Mouse (Mus musculus): ENCODE measurements around the gene Pmel.
"Not testable (repeated sequence)": the region's sequence is repeated elsewhere in the genome, so short reads cannot be mapped to it uniquely, and the experiment has no call there.

Gene Pmel

DNA sequence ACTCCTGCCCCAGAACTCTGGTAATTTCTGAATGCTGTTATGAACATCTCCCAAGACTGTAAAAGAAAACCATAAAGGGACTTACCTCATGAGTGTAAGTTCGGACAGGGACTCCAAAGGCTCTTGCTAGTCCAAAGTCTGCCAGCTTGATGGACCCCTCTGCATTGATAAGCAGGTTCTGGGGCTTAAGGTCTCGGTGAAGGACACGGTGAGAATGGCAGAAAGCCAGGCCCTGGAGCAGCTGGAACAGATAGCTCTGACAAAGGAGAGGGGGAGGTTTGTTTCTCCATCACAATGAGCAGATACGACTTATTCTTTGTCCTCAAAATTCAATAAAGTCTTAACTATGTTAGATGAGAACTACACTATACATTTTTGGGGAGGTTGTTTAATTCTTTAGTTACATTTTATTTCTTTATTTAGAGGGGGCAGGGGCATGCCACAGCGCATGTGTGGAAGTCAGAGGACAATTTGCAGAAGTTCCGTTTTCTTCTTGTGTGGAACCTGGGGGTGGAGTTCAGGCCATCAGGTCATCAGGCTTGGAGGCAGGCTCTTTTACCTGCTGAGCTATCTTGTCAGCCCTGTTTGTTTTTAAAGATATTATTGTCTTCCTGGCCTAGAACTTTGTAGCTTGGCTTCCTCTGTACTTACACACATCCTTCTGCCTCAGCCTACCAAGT, 1.5 kb upstream of the Pmel start:
- DNase-seq (ENCODE audit: low spot score in 2 of 2), result no peak

DNA sequence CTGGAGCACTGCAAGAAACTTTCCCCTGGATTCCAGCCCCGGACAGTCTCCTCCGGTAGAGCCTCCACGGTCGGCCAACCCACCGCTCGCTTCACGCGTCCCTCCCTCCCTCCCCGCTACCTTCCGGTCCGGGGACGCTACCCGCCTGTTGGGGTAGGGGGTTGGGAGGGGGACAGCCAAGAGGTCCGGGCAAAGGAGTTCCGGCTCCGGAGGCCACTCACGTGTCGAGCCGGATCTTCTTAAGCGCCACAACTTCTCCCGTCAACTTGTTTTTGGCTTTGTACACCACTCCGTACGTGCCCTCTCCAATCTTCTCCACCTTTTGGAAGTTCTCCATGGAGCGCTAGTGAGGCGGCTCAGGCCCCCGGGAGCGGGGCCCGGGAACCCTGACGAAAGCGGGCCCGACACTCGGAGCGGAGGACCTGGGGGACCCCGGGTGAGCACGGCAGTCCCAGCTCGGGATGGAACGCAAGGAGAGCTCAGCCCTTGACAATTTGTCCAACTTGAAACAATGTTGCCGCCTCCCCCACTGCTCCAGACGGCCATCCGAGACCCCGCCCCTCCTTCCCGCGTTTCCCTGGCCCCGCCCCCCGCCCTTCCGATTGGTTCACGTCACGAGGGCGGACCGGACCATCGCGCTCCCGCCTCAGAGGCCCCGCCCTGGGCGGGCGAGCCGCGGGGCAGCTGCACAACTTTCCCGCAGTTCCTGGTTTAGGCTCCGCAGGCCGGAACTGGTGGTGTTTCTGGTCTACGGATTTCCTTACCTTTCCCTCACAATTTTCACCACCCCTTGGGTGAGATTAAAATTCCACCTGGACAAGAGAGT, 709 bp downstream of the Pmel start, which contains the start of gene Cdk2:
TSS of gene Cdk2 (minus strand) at position 541 of the 826 bp plus-strand sequence.
- peak; percentile 64 to 67 for DNase-seq (ENCODE audit: low spot score in 2 of 2)

DNA sequence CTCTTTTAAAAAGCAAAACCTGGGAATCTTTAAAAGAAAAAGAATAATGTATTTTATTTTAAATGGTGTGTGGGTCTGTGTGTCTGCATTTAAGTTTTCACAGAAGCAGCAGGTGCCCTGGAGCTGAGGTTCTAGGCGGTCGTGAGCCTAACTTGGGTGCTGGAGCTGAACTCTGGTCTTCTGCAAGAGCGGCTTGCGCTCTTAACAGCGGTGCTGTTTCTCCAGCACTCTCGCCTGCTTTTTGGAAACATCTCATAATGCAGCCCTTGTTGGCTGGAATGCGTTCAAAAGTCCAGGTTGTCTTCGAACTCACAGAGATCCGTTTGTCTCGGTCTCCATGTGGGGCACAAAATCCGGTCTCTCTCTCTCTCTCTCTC, 1.3 kb downstream of the Pmel start:
- DNase-seq (ENCODE audit: low spot score in 2 of 2), result no peak

DNA sequence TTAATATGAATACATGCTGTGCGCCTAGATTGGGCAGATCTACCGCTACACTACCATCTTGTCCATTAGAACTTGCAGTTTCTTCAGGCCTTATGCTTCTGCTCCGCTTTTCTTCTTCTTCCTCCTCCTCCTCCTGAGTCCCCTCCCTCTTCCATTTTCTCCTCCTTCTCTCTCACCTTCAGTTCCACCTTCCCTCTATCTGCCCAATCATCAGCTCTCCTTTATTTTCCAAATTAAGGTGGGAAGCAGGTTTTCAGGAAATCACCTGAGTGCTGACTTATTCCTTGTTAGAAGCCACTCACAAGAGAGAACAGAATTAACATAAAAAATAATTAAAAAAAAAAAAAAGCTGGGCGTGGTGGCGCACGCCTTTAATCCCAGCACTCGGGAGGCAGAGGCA, 7.3 kb downstream of the Pmel start:
- not testable (repeated sequence) for DNase-seq (ENCODE audit: low spot score in 2 of 2)

DNA sequence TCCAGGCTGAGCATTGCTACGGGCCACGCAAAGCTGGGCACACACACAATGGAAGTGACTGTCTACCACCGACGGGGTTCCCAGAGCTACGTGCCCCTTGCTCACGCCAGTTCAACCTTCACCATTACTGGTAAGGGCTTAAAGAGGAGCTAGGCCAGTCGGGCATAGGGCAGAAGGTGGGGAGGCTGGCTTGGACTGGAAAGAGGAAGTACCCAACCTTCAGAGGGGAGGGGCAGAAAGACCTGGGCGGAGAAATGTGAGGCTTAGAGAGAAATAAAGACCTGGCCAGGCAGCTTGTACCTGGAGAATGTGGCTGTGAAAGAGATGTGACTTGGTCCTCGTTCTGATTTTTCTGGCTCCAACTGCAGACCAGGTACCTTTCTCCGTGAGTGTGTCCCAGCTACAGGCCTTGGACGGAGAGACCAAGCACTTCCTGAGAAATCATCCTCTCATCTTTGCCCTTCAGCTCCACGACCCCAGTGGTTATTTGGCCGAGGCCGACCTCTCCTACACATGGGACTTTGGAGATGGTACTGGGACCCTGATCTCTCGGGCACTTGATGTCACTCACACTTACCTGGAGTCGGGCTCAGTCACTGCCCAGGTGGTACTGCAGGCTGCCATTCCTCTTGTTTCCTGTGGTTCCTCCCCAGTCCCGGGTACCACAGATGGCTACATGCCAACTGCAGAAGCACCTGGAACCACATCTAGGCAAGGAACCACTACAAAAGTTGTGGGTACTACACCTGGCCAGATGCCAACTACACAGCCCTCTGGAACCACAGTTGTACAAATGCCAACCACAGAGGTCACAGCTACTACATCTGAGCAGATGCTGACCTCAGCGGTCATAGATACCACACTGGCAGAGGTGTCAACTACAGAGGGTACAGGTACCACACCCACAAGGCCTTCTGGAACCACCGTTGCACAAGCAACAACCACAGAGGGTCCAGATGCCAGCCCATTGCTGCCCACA, 11.9 kb downstream of the Pmel start:
- DNase-seq (ENCODE audit: low spot score in 2 of 2), result no peak

DNA sequence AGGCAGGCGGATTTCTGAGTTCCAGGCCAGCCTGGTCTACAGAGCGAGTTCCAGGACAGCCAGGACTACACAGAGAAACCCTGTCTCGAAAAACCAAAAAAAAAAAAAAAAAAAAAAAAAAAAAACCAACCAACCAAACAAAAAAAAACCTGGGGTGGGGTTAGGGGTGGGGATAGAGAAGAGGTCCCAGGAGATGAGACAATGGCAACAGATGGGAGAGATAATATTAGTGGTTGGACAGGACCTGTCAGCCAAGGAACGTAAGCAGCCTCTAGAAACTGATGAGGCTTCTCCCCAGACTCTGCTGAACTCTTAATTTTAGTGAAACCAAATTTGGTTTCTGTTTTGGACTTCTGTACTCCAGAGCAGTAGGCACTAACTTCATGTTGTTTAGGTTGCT, 21.5 kb downstream of the Pmel start:
- DNase-seq (ENCODE audit: low spot score in 2 of 2), result not testable (repeated sequence)

DNA sequence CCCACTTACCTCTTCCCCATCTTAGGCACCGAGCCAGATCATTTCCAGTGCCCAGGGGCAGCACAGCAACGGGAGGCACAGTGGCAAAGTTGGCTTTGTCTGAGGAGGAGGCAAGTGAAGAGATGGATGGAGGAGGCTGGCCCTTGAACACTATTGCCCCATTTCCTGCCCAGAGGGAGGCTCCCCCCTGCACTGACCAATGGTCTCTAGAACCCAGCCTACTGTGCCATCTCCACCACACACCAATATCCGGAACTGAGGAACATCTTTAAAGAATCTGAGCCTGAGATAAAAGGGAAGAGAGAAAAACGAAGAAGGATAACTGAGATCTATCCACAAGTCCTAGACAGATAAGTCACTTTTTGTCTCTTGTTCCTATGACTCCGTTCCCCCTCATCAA, 24.1 kb downstream of the Pmel start:
- no peak for DNase-seq (ENCODE audit: low spot score in 2 of 2)

DNA sequence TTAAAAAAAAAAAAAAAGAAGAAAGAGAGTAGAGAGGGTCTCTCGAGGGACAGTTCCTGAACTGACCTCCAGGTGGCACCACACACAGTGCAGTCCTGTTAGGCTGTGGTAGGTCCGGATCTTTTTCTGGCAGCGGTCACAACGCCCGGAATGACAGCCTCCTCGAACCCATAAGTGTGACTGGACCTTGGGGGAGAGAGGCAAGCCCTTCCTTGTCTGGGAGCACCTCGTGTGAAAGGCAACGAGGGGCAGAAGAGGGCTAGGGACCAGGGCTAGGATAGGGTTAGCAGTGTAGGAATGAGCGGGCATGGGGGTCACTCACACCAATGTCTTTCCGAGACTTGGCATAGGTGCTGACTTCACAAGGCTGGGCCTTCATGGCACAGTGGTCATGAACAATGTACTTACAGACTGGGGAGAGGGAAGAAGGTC, 27.0 kb downstream of the Pmel start:
- DNase-seq (ENCODE audit: low spot score in 2 of 2), result peak in 1 of 2 experiments; percentile 22

DNA sequence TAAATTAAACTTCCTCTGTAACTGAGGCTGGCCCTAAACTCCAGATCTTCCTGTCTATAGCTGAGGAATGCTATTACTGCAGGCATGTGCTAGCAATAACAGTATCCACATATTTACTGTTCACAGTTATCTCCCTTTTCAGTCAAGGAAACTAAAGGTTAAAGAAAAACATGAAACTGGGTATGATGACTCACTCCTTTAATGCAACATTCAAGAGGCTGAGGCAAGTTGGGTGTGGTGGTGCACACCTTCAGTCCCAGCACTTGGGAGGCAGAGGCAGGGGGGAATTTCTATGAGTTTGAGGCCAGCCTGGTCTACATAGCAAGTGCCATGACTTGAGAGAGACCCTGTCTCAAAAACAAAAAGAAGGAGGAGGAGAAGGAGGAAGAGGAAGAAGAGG, 28.0 kb downstream of the Pmel start:
- DNase-seq (ENCODE audit: low spot score in 2 of 2), result no peak

DNA sequence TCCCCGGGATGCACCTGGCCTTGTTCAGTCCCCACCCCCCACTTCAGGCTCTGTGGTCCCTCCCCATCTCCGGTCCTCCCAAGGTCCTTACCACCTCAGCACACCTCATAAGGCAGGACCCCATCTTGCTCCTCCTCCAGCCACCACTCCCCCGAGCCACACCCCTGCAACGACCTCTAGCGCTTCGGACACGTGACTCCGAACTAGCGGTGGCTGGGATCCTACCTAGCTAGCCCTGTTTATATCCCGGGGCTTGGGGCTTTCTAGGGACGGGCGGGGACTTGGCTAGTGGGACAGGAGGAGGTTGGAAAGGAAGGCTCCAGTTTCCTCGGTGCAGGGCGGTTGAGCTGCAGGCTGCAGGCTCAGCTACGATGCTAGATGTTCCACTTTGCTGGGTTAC, 33.4 kb downstream of the Pmel start:
- DNase-seq (ENCODE audit: low spot score in 2 of 2), result no peak

DNA sequence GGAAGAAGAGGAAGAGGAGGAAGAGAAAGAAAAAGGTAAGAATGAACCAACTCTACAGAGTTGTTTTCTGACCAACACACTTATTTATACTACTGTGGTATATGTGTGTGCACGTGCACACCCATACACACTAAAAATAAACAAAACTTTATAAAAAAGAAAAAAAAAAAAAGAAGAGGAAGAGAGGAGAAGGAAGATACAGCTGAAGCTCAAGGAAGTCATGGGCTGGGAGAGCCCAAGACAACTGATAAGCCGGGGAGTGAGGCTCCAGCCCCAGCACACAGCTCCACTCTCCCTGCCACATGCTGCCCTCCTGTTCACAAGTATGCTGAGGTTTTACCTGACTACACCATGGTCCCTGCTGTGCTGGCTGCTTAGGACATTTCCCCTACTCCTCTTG, 36.3 kb downstream of the Pmel start:
- DNase-seq (ENCODE audit: low spot score in 2 of 2), result no peak

DNA sequence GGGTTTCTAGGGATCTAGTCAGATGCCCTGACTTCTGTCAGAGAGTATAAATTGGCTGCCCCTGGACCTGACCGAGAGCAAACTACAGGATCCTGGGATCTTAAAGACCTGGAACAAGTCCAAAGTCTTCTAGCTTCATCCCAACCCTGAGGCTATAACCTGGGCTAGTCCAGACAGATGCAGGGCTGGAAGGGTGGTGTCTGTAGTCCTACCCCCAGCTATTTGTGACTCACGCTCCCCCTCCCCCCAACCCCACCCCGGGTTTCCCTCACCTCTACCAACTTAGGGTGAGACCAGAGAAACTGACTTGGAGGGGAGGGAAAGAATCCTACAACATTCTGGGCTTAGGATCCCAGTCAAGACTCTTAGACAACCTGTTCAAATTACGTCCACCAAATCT, 38.6 kb downstream of the Pmel start:
- no peak for DNase-seq (ENCODE audit: low spot score in 2 of 2)

DNA sequence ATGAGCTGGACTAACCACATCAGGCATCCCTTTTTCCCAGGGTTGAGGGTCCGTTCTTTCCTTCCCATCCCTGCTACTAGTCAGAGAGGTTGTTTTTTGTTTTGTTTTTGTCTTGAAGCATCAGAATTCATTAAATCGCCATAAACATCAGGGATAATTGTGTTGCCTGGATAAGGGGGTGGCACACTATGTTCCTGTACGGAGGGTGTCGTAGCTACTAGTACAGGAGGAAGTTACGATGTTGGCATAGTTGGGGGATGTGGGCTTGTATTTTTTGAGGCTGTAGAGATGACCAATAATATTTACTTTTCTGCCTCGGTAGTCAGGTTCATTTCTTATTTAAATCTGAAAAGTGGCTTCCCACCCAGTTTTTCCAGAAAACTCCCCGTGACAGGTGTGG, 39.2 kb downstream of the Pmel start:
- no peak for DNase-seq (ENCODE audit: low spot score in 2 of 2)

DNA sequence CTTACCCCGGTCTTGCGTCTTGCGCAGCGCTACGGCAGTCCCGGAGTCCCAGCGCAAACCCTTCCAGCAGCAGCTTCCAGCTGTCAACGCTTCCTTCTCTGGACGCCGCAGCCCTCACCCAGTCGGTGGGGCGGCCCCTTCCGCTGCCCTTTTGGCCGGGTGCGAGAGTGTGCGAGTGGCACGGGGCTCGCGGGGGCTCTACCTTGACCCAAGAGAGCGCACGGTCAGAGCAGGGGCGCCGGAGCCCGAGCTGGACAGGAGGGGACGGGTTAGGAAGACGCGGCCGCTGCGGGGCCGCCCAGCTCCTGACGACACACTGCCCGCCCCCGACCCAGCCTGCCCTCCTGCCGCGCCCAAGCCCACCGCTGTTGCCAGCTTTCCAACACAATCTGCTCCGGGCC, 39.8 kb downstream of the Pmel start:
- peak in 1 of 2 experiments; percentile 16 for DNase-seq (ENCODE audit: low spot score in 2 of 2)

DNA sequence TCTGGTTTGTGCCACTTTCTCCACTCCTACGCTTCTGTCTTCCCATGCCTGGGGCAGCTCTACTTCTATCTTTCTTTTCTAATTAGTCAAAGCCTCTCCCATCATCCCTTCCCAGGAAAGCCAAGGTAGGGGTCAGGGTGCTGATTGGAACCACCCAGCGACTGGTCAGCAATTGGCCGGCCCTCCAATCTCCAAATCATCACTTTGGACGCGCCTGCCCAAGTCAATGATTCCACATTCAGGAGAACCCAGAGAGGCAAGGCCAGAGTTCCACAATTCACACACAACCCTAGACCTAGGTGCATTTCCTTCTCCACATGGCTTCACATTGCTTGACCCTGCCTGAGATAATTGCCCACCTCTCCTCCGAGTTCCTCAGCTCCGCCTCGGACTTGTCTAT, 40.2 kb downstream of the Pmel start:
- DNase-seq (ENCODE audit: low spot score in 2 of 2), result no peak

DNA sequence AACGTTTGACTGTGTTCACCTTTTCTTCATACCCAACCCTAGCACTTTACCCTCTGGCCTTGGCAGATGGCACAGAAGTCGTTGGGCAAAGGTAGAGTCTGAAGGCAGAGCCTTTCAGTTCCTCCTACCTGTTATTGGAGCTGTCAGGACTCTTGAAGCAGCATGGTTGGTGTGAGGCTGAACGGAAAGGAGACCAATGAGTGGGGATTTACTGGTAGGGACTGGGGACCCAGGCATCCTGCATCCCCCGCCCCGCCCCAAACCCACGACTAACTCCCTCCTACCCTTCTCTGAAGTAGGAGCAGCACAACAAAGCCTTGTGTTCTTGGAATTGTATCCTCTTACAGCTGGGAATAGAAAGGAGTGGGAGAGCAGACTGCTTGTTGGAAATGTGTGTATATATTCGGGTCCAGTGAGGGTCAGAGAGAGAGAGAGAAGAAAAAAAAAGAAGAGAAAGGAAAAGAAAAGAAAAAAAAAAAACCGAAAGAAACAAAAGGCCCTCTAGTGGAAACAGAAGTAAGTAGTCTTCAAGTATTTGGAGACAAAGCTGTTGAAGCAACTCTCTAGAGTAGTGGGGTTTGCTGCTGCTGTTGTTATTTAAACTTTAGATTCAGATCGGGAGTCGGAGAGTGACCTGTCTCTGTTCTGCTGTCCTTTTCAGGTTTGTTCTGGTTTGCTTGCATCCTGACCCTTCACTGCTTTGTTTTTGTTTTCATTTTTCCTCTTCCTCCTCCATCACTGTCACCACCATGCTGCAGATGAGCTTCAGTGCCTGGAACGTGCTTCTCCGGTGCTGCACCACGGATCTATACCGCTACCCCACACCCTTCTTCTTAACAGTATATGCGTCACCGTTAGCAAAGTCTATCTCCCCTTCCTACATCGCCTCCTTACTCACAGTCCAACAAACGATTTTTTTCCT, 40.9 kb downstream of the Pmel start, which contains the start of gene Dgka:
TSS of gene Dgka (minus strand) at position 176 of the 922 bp plus-strand sequence.
- DNase-seq (ENCODE audit: low spot score in 2 of 2), result no peak

DNA sequence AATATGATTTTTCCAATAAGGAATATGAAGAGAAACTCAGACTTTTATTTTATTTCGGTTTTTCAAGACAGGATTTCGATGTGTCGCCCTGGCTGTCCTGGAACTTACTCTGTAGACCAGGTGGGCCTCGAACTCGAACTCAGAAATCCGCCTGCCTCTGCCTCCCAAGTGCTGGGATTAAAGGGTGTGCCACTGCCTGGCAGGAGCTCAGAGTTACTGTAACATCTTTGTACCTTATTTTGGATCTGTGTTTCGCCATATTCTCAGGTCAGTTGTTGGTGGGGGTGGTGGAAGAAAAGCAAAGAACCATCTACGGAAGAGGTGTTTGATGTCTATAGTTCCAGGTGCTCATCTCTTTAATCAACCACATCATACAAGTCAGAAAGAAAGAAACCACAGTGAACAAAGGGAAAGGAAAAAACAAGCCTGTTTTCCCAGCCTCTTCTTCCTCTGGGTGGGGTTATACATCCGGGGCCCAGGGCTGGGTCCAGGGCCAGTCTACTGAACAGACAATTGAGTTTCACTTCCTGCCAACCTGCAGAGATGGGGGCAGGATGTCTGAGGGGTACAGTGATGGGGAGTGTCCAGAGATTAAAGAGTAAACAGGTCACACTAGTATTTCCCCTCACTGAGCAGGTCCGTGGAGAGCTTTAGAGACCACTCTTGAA, 42.1 kb downstream of the Pmel start:
- DNase-seq (ENCODE audit: low spot score in 2 of 2), result no peak

DNA sequence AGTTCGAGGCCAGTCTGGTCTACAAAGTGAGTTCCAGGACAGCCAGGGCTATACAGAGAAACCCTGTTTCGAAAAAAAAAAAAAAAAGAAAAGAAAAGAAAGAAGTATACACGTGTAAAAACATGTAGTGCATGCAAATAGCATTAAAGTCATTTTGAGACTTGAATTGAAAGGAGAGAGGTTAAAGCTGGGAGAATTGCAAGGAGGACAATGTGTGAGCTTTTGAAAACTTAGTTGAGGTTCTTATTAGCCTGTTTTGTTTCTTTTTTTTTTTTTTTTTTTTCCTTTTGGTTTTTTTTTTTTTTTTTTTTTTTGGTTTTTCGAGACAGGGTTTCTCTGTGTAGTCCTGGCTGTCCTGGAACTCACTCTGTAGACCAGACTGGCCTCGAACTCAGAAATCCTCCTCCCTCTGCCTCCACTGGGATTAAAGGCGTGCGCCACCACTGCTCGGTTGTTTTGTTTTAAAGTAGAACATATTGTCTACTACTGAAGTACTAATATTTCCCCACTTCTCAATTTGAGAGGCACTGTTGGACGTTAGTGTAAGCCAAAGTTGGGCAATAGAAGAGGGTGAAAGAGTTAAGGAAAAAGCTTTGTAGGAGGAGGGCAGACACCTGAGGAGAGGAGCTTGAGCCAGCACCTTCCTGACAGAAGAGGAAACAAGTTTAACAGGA, 43.1 kb downstream of the Pmel start:
- DNase-seq (ENCODE audit: low spot score in 2 of 2), result no peak

DNA sequence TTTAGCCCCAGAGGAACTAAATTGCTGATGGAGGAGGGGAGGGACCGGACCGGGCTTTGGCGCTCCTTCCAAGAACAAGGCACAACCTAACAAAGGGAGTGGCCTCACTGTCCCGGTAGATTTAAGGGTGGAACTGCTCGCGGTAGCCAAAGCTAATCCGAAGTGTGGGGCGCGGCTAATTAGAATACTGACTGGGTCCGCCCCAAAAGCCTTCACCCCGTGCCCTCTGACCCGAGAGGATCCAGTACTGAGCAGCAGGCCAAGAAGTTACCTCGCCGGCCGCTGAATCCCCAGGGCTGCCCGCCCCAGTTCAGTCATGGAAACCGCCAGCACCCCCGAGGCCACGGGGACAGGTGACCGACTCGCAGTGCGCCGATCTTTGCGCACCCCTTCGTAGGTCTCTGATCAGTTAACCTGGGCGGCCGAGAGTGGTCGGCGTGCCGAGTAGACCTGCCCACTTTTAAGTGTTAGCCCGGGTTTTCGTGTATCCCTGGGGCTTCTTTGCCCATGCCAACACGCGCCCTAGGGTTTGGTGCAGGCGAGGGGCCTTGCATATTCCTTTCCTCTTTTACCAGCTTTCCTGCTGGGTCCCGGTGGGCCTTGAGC, 43.8 kb downstream of the Pmel start, which contains the start of gene Pym1:
TSS of gene Pym1 (plus strand) at position 244 of the 606 bp plus-strand sequence.
- peak; percentile 18 to 29 for DNase-seq (ENCODE audit: low spot score in 2 of 2)

All from right cerebral cortex, postnatal 36 days (tissue).